Mouse (Mus musculus): ENCODE results near the gene Spag9. TPM values are rescaled to one million over a fixed set of nuclear protein-coding genes. Genes with fewer than 3 reads are reported as not detected.
"Not testable (repeated sequence)": the region's sequence is repeated elsewhere in the genome, so short reads cannot be mapped to it uniquely, and the experiment has no call there.

Gene Spag9
- total RNA-seq, 4 experiments from 2014 or later, result 142 to 167 (median 160) TPM

DNA sequence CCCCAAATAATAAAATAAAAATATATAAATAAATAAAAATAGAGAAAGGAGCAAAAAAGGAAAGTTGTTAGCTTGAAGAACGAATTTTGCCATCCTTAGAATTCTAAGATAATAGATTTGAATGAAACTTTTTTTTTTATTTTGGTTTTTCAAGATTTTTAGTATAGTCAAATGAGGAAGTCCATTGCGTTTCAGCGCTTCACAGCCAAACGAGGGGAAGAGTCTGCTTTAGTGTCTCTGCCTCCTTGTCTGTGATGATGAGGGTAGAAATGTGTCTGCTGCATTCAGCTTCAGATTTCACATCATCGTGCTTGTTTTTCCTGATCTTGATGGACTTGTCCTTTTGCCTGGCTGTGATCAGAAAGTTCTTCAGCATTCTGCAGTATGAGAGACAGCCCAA is 10.6 kb upstream of the Spag9 start:
- no peak for DNase-seq (ENCODE audit: low spot score in 2 of 2)

DNA sequence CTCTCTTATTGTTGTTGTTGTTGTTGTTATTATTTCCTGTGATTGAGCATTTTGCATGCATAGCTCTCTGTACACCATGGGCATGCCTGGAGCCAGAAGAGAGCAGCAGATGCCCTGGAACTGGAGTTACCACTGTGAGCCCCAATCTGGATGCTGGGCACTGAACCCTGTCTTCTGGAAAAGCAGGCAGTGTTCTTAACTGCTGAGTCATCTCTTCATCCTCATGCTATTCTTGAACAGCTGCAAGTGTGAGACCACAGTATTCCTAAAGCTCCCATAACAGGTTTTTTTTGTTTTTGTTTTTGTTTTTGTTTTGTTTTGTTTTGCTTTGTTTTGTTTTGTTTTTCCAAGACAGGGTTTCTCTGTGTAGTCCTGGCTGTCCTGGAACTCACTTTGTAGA is 9.6 kb upstream of the Spag9 start:
- no peak for DNase-seq (ENCODE audit: low spot score in 2 of 2)

DNA sequence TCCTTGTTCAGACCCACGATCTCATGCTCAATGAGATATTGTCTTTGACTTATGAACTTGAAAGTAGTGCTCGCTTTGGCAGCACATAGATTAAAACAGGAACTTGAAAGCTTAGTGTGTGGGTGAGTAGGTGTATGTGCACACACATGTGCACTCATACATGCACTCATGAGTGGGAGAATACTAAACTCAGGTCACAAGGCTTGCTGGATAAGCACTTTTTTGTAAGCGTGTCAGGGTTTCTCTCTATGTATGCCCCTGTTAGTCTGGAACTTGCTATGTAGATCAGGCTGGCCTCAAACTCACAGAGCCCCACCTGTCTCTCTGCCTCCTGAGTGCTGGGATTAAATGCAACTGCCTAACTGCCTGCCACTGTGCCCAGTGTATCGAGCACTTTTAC is 8.9 kb upstream of the Spag9 start:
- DNase-seq (ENCODE audit: low spot score in 2 of 2), result no peak

DNA sequence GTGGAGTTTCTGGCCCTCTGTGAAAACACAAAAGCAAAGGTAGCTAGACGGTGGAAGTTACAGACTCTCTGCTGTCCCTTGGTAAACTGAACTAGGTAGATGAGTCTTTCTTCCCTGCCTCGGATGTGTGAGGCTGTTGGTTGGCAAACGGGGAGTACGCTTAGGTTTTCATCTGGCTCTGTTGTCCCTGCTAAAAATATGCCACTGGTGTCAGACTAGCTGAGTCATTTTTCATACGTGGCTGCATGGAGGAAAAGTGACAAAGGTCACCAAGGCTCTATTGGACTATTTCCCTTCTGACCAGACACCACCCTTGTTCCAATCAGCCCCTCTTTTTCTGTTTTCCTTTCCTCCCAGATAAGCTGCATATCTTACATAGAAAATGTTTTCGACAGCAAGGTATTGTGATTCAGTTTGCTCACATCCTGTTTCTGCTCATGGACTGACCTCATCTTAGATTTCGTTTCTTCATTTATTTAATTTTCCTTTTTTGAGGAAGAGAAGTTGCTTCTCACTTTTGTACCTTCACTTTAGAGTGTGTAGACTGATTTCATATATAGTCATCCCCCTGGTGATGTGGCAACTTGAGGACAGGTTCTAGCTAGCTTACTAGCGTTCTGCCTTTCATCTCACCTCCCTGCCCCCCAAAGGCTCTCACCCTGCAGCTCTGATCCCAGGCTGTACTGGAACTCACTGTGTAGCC is 8.1 kb upstream of the Spag9 start:
- DNase-seq (ENCODE audit: low spot score in 2 of 2), result peak; percentile 45 to 59

DNA sequence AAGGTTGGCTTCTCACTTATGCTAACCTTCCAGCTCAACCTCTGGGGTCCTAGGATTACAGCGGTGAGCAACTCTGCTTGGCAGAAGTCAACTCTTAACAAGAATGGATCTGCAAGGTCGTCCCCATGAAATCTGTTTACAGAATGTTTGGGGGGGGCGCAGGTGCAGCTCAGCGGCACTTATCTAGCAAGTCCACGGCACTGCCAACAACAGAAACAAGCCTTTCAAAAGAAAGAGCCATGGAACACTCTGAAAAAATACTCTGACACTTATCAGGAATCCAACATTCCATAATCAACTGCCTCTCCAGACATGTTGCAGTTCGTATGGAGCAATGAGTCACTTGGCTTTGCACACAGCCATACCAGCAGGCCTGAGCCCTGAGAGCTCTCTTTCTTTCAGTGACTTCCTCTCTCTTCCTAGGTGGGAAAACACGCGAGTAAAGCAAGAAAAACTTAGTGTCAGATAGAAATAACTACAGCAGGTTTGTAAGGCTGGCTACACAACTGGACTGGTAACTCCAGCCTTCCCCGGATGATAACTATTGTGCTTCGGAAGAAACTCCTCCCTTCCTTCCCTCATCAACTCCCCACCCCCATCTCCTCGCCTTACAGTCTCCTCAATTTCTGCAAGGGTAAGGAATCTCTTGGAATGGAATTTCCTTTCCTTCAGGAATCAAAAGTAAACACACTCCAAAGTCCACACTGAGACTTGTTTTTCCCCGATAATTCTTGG is 7.4 kb upstream of the Spag9 start:
- no peak for DNase-seq (ENCODE audit: low spot score in 2 of 2)

DNA sequence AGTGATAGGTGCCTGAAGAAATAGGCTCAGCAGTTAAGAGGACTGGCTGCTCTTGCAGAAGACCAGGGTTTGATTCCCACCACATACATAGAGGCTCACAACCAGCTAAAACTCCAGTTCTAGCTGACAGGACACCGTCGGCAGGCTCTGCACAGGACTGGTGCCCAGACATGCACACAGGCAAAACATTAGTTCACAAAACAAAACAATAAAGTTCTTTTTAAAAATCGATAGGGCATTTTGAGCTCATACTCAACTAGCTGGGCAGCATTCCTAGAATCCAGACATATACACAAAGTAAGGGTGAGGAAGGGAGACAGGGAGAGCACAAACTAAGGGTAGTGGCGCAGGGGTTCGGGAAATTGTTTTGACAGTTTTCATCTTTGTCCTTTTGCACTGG is 1.4 kb upstream of the Spag9 start:
- no peak for DNase-seq (ENCODE audit: low spot score in 2 of 2)

DNA sequence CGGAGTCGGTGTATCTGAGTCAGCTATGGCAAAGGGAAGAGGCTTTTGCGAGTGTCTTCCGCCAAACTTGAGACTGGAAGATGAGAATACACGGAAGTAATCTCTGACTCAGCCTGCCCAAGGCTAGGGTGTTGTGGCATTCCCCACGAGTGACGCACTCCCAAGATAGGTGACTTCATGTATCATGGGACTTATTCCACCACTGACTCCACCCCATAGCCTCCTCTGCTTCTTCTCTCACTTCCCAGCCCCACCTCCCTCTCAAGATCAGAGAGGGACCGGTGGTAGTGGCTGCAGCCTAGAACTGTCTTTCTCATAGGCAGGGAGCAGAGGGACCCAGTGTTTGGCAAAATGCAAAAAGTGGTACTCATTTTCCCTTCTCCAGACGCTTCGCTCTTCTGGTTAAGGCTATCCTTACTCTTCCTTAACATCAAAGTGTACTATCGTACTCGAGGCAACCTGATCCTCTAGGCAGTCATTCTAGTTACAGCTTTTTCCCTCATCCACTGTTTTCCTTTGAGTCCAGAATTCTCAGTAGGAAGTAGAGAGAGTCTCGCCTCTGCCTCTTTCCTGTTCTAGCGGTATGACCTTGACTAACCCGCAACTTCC is 676 bp upstream of the Spag9 start:
- DNase-seq (ENCODE audit: low spot score in 2 of 2), result peak; percentile 84

DNA sequence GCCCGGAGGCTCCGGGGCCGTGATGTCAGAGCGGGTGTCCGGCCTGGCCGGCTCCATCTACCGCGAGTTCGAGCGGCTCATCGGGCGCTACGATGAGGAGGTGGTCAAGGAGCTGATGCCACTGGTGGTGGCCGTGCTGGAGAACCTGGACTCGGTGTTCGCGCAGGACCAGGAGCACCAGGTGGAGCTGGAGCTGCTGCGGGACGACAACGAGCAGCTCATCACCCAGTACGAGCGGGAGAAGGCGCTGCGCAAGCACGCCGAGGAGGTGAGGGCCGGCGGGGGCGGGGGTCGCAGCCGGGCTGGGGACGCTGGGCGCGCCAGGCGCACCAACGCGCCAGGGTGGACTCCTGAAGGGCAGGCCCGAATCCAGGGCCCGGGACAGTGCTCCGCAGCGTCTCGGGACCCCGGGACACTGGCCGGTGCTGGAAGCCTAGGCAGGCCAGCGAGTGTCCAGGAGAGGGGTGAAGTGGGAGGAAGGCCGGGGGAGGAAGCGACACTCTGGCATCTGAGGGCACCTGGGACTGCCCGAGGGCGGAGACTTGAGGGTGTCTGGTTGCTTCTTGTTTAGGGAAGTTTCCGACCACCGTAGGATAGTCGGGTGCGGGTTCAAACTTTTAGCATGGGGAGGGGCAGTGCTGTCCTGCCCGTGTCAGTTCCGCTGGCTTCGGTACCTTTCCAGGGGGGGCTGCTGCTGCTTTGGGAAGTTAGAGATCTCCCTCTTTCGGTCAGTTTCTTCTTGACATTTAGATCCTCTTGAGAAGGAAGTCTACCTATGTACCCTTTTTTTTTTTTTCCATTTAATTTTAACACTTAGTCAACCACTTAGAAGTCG is 632 bp downstream of the Spag9 start:
- peak; percentile 46 to 59 for DNase-seq (ENCODE audit: low spot score in 2 of 2)

DNA sequence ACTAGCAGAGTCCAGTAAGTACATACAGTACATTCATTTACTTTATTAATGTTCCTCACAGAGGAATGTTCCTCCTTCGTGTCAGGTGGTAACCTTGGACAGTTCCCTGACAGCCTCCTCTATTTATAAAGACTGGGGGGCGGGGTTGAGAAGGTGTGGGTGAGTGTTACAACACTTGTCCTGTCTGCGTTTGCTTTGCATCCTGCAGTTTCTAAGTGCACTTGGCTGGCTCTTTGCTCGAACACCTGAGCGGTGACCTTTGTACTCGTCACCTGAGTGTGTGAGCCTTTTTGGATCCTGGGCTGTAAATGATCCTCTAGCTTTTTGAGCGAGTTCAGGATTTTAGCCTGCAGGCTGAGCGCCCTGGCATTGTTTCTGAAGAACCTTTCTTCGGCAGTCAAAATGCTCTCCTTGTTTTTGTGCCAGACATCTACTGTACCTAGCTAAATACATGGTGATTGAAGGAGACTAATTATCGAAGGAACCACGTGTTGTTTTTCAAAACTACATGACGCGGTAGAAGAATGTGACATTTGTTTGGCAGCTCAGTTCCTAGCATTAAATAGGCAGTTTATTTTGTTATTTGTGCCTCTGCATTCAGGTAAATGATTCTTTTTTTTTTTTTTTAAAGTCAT is 1.4 kb downstream of the Spag9 start:
- peak; percentile 39 to 46 for DNase-seq (ENCODE audit: low spot score in 2 of 2)

DNA sequence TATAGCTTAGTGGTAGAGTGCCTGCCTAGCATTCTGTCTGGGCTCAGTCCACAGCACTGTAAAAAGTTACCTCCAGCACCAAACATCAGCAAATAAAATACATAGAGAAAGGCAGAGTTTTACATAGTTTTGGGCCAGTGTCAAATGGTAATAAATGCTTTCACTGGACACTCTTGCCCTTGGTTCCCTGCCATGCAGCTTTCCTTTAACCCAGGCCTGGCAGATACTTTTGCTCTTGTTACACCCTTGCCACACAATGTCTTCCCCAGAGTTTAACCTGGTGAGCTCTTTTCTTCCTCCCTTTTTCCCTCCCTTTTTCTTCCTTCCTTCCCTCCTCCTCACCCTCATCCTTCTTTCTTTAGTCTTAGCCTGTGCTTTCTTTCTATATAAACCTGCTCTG is 3.4 kb downstream of the Spag9 start:
- DNase-seq (ENCODE audit: low spot score in 2 of 2), result no peak

DNA sequence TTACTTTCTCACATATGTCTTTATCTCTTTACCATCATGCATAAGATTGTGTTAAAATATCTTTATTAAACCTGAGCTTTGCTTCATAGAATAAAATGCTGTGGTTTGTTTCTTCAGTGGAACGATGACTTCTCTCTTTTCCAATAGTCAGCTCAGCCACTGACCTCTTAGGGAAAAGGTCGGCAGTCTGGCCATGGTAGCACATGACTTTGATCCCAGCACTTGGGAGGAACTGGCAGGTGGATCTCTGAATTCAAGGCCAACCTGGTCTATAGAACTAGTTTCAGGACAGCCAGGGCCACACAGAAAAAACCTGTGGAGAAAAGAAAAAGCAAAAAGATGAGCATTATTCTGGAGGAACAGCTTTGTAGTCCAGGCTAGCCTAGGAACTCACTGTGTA is 7.5 kb downstream of the Spag9 start:
- DNase-seq (ENCODE audit: low spot score in 2 of 2), result no peak

DNA sequence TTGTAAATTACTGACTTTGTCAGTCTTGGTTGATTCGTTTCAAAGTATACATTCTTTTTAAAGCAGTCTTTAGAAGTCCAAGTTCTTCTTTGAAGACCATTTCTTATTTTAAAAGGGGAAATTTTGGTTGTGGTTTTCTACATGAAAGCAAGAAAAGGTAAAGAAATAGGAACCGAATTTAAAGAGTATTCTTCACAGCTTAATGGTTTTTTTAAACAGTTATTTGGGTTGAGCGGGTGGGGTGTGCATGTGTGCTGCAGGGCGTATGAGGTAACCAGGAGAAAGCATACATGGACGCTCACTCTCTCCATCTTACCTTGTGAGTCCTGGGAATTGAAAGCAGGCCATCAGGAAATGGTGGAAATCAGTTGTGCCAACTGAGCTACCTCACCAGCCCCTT is 23.2 kb downstream of the Spag9 start:
- DNase-seq (ENCODE audit: low spot score in 2 of 2), result no peak

DNA sequence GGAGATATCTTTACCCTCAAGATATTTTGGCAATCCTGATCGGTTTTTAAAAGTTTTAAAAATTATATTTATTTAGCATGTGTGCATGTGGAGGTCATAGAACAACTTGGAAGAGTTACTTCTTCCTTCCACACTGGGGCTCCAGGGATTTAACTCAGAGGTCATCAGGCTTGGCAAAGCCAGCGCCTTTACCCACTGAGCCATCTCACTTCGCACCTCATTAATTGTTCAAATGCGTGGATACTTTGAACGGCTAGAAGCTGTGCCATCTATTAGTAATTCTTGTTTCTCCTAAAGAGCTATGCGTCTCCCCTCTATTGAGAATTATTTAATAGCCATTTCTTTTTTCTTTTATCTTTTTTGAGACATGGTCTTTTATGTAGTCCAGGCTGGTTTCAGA is 24.5 kb downstream of the Spag9 start:
- no peak for DNase-seq (ENCODE audit: low spot score in 2 of 2)

DNA sequence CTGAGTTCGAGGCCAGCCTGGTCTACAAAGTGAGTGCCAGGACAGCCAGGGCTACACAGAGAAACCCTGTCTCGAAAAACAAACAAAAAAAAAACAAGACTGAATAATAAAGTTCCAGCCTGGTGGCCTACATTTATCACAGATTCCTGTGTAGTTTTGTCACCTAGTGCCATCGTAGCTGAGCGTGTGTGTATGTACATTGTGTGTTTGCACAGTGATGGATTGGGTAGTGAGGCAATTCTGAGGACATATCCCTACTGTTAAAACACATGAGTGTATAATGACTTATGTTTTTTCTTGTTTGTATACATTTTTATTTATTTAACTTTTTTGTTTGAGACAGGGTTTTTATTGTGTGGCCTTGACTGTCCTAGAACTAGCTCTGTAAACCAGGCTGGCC is 30.4 kb downstream of the Spag9 start:
- DNase-seq (ENCODE audit: low spot score in 2 of 2), result no peak

DNA sequence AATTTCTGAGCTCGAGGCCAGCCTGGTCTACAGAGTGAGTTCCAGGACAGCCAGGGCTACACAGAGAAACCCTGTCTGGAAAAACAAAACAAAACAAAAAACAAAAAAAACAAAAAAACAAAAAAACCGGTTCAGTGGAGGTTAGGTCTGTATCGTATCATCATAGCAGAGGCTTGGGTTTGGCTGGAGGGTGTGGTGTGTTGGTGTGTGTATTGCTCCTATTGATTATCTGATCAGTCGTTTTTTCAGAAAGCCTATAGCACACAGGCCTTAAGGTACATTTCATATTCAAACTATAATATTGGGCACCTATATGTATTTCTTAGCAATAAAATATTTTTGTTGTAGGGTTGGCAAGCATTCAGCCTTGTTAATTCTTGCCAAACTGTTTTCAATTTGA is 36.2 kb downstream of the Spag9 start:
- no peak for DNase-seq (ENCODE audit: low spot score in 2 of 2)

DNA sequence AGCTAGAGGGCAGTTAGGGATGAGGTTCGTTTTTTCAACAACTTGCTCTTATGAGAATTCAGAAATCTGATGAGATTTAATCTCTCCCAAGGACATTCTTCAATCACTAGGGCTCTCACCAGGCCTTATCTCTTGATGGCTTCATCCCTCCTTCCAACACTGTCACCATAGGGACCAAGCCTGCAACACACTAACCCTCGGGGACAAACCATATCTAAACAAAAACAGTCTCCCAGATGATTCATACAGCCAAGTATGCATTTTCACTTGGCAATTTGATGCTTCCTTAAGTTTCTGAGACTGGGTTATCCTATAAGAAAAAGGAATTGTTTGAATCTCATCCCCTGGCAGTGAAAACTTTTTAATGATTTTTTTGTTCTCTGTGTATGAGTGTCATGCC is 37.1 kb downstream of the Spag9 start:
- no peak for DNase-seq (ENCODE audit: low spot score in 2 of 2)

DNA sequence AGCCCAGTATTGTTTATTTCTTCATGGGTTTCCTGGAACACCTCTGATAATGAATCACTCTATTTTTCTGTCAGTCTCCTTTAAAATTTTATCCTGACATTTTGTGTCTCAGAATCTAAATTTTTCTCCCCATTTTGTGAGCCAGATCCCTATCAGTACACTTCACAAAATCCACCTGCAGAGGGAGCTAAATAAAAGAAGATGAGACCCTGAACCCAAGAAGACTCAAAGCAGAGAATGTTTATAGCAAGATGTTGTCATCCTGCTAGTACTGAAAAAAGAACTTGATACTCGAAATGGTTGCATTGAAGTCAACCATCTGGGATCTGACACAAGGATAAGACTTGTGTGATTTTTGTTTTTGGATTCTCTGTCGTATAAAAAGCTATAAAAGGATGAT is 40.1 kb downstream of the Spag9 start:
- no peak for DNase-seq (ENCODE audit: low spot score in 2 of 2)

DNA sequence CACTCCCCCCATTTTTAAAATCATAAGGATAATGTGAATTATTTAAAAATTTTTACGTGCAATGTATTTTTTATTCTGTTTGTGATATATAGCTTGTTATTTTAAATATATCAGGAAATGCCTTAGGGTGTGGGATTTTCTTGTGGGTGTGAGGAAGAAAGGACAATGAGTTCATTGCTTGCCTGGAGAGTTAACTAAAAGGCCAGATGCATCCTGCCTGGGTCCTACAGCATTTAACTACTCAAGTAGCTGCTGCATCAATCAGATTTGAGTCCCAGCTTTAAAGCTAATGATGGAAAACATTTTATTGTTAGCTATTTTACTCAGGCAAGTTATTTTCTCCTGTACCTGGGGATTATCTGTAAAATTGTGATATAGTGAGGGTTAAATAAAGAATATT is 45.6 kb downstream of the Spag9 start:
- no peak for DNase-seq (ENCODE audit: low spot score in 2 of 2)

DNA sequence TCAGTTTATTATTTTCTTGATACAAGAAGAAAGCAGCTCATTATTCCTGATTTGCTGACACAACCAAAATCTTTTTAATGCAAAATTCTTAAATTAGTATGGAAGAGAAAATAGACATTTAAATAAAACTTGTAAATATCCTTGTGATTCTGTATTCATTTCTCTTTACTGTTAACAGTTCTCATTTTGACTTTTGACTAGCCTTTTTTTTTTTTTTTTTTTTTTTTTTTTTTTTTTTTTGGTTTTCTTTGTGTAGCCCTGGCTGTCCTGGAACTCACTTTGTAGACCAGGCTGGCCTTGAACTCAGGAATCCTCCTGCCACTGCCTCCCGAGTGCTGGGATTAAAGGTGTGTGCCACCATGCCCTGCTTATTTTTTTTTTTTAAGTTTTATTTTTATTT is 46.4 kb downstream of the Spag9 start:
- not testable (repeated sequence) for DNase-seq (ENCODE audit: low spot score in 2 of 2)

DNA sequence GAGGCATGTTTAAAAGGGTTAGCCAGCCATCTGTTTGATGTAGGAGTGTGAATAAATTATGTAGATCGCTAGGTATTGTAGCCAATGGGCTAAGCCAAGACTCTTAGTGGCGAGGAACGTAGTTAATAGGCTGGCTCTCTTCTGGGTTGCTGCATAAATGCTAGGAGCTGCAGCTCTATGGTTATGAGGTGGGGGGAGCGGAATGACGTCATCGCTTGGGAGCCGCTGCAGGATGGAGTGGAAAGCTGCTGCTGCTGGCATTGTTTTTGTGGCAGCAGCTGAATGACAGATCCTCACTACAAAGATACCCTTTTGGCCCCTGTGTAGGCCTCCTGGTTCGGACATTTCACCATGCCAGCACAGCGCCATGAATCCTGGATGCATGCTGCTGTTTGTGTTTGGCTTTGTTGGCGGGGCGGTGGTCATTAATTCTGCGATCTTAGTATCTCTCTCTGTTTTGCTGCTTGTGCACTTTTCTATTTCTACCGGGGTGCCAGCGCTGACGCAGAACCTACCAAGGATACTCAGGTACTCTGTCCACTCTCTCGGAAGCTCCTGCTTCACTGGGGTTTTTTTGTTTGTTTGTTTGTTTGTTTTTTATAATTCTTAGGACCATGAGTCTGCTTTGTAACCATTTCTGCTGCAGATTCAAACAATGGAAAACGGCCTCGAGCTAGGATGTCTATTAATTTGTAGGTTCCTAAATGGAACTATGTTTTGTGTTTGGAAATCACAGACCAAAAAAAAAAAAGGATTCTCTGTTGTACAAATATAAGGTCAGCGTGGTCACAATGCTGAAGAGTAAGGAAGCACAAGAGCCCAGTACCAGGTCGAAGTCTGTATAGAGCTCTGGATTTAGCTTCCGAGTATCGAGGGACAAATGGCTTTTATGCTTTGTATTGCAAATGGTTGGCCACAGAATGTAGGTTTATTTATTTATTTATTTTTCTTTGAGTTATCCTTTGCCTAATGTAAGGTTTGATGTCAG is 48.4 kb downstream of the Spag9 start:
- DNase-seq (ENCODE audit: low spot score in 2 of 2), result peak; percentile 3 to 17

Data from gastrocnemius, adult 8-10 months (tissue).